Mouse (Mus musculus) CH12.LX (cell line): Measurements from ENCODE around the gene Tekt2.

Experiments
- CHD2 ChIP-seq: IDR thresholded peaks from 2 replicates; pipeline ENCODE4 v1.6.1; 2011; ENCODE audit warnings: low read length, improper control_type of control experiment
- CTCF ChIP-seq, 2 experiments: IDR thresholded peaks in 1 of 2; conservative IDR thresholded peaks in 1 of 2; 2 replicates each; pipeline ENCODE4 v1.5.1; 2011 to 2012; ENCODE audit warnings: low read depth in 2 of 2, low read length in 2 of 2, improper control_type of control experiment in 1 of 2, inconsistent platforms in 1 of 2, mild to moderate bottlenecking in 1 of 2, moderate library complexity in 1 of 2
- EP300 ChIP-seq: IDR thresholded peaks from 2 replicates; pipeline ENCODE4 v1.6.1; 2011; ENCODE audit warnings: low read length, improper control_type of control experiment
- MAX ChIP-seq: IDR thresholded peaks from 2 replicates; pipeline ENCODE4 v1.6.1; 2011; ENCODE audit warnings: low read length, improper control_type of control experiment
- MEF2A ChIP-seq: IDR thresholded peaks from 2 replicates; pipeline ENCODE4 v1.6.1; 2014; ENCODE audit warnings: low read depth, mild to moderate bottlenecking, inconsistent platforms, low read length, improper control_type of control experiment, borderline replicate concordance
- MXI1 ChIP-seq: IDR thresholded peaks from 2 replicates; pipeline ENCODE4 v1.6.1; 2011; ENCODE audit warnings: mild to moderate bottlenecking, low read depth, low read length, improper control_type of control experiment
- NELFE ChIP-seq: IDR thresholded peaks from 2 replicates; pipeline ENCODE4 v1.6.1; 2011; ENCODE audit warnings: low read depth, low read length, improper control_type of control experiment
- POLR2A ChIP-seq: IDR thresholded peaks from 2 replicates; pipeline ENCODE4 v1.6.1; 2011; ENCODE audit warnings: low read depth, mild to moderate bottlenecking, improper control_type of control experiment, low read length
- POLR2AphosphoS2 ChIP-seq: IDR thresholded peaks from 2 replicates; pipeline ENCODE4 v1.6.1; 2011; ENCODE audit warnings: low read depth, low read length, improper control_type of control experiment
- TBP ChIP-seq: conservative IDR thresholded peaks from 2 replicates; pipeline ENCODE4 v1.6.1; 2011; ENCODE audit warnings: low read depth, low read length, improper control_type of control experiment
- USF1 ChIP-seq: IDR thresholded peaks from 2 replicates; pipeline ENCODE4 v1.6.1; 2014; ENCODE audit warnings: low read depth, mild to moderate bottlenecking, inconsistent platforms, low read length, improper control_type of control experiment
- ZC3H11A ChIP-seq: IDR thresholded peaks from 2 replicates; pipeline ENCODE4 v1.6.1; 2012; ENCODE audit warnings: low read depth, mild to moderate bottlenecking, inconsistent platforms, low read length, improper control_type of control experiment

DNA sequence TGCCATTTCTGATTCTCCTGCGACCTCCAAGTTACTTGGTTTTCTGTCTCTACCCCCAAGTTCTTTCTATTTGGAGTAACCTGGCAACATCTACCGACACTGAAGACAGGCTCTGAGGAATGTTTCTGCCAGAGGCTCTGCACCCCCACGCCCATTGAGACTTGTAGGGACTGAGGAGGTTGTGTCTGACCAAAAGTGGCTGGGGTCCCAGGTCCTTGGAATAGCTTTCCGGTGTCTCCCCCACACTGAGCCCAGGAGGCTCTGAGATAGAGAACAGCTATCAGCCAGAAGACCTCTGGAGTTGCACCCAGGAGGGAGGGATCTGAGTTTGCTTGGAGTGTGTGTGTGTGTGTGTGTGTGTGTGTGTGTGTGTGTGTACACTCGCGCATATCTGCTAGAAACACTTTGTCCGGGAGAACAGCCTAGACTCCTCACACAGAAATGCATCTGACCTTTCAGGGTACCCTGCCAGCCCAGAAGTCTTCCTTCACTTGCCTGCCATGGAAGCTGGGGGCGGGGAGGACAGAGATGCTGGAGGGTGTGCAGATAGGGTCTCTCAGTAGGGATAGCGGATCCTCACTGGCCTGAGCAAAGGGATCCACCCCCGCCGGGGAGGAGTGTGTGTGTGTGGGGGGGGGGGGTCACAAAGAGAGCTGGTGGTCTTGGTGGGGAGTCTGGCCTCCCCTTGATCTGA is 38.0 kb downstream of the Tekt2 start:
- TF ChIP-seq MAX (no peak), NELFE (no peak), EP300 (no peak), TBP (no peak), CTCF (conservative IDR thresholded peaks at IDR 0.05 in 1 of 2, IDR thresholded peaks at IDR 0.05 in 1 of 2; ENCODE audit: low read depth in 2 of 2, low read length in 2 of 2) (no peak), POLR2AphosphoS2 (no peak), MXI1 (no peak), POLR2A (no peak), USF1 (no peak), MEF2A (no peak), ZC3H11A (no peak), CHD2 (no peak)
